Comparison of ENCODE assay signal across 8 mouse cellular contexts in the genomic region with DNA sequence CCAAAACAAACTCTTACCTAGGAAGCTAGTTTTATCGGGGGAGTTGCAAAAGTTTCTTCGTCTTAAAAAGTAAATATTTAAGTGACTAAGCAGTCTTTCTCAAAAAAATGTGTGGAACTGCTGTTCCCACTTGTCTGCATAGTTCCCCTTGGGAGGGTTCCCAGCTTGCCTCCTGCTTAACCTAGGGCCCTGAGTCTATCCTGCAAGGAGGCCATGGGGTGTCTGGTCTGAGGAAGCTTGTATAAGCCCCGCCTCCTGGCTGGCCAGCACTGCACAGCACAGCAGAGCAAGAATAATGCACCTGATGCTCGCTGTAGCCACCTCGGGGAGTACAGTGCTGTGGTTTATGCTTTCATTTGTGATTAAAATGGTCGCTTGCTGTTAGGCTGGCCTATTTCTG.
DNase-seq lines count a peak whose midpoint lies in the region; ATAC-seq and TF ChIP-seq lines count a peak whose summit lies in the region.

No protein-coding gene starts in this region.

- DNase-seq in neural tube, embryonic 11.5 days (ENCODE audit: low spot score), result no peak
- DNase-seq in neural tube, embryonic 10.5 days (ENCODE audit: extremely low spot score, low spot score), result no peak
- DNase-seq in limb, embryonic 14.5 days (ENCODE audit: low spot score), result no peak
- no peak for DNase-seq in layer of hippocampus, postnatal 14 days (ENCODE audit: low spot score in 2 of 2)
- no peak for DNase-seq in spleen, postnatal 4 days (ENCODE audit: low spot score in 2 of 2)
- DNase-seq in testis, postnatal 14 days (ENCODE audit: low spot score), result no peak

- H3K4me2 ChIP-seq in neural tube, embryonic 11.5 days (ENCODE audit: low read depth), result peak overlapping the region; percentile 34
- peak overlapping the region; percentile 43 for H3K4me2 ChIP-seq in heart, embryonic 15.5 days
- peak overlapping the region; percentile 92 for H3K4me2 ChIP-seq in limb, embryonic 14.5 days (replicated peaks; ENCODE audit: low read depth, low read length, severe bottlenecking)
- H3K4me2 ChIP-seq in stomach, embryonic 15.5 days, result peak overlapping the region; percentile 89

- 28% methylated on average over 6 of the region's 6 CpGs for WGBS in neural tube, embryonic 11.5 days
- WGBS in heart, embryonic 15.5 days, result 30% methylated on average over 6 of the region's 6 CpGs
- WGBS in limb, embryonic 14.5 days, result 35% methylated on average over 6 of the region's 6 CpGs
- 23% methylated on average over 6 of the region's 6 CpGs for WGBS in stomach, embryonic 15.5 days

- H3K4me3 ChIP-seq in neural tube, embryonic 11.5 days (ENCODE audit: low read depth, low read length), result no peak overlapping the region
- H3K4me3 ChIP-seq in heart, embryonic 15.5 days, result no peak overlapping the region
- H3K4me3 ChIP-seq in limb, embryonic 14.5 days (replicated peaks; ENCODE audit: low read length), result peak overlapping the region; percentile 80
- peak overlapping the region; percentile 4 for H3K4me3 ChIP-seq in stomach, embryonic 15.5 days (replicated peaks)

- H3K9me3 ChIP-seq in neural tube, embryonic 11.5 days (ENCODE audit: control insufficient read depth, low read length), result no peaks in the 10 kb centered on the region
- no peaks in the 10 kb centered on the region for H3K9me3 ChIP-seq in heart, embryonic 15.5 days (replicated peaks)
- H3K9me3 ChIP-seq in limb, embryonic 14.5 days (ENCODE audit: control insufficient read depth, low read length), result no peaks in the 10 kb centered on the region
- no peaks in the 10 kb centered on the region for H3K9me3 ChIP-seq in stomach, embryonic 15.5 days

- no peak for TF ChIP-seq POLR2A in limb, embryonic 14.5 days (IDR thresholded peaks at IDR 0.05; ENCODE audit: borderline replicate concordance, extremely low read depth, insufficient read depth, insufficient read length)

- no peak overlapping the region for H3K9ac ChIP-seq in neural tube, embryonic 11.5 days (ENCODE audit: low read length)
- no peak overlapping the region for H3K9ac ChIP-seq in heart, embryonic 15.5 days
- peak overlapping the region; percentile 94 for H3K9ac ChIP-seq in limb, embryonic 14.5 days (ENCODE audit: low read depth, low read length, severe bottlenecking)
- H3K9ac ChIP-seq in stomach, embryonic 15.5 days, result no peak overlapping the region

- H3K27ac ChIP-seq in neural tube, embryonic 11.5 days (ENCODE audit: low read depth, low read length), result no peak overlapping the region
- no peak overlapping the region for H3K27ac ChIP-seq in heart, embryonic 15.5 days
- peak overlapping the region; percentile 15; the same call in 1 of the 2 replicates for H3K27ac ChIP-seq in limb, embryonic 14.5 days (replicated peaks; ENCODE audit: low read depth, low read length)
- peak overlapping the region; percentile 61; the same call in 1 of the 2 replicates for H3K27ac ChIP-seq in stomach, embryonic 15.5 days

- no peak for ATAC-seq in neural tube, embryonic 11.5 days (ENCODE audit: insufficient read depth, low FRiP score, low TSS enrichment)
- no peak for ATAC-seq in heart, embryonic 15.5 days (replicated peaks; ENCODE audit: insufficient number of reproducible peaks, insufficient read depth, low FRiP score, low read depth)
- ATAC-seq in limb, embryonic 14.5 days (ENCODE audit: low FRiP score, low read depth), result no peak
- 0 out of 2 replicates have a peak, but pooled peaks have one; percentile 29 for ATAC-seq in stomach, embryonic 15.5 days (ENCODE audit: insufficient read depth, low FRiP score, low read depth)

- H3K4me1 ChIP-seq in neural tube, embryonic 11.5 days (ENCODE audit: control insufficient read depth, insufficient read depth, low read length), result peaks cover 65% of the 10 kb centered on the region
- peaks cover 69% of the 10 kb centered on the region for H3K4me1 ChIP-seq in heart, embryonic 15.5 days (replicated peaks)
- peaks cover 75% of the 10 kb centered on the region for H3K4me1 ChIP-seq in limb, embryonic 14.5 days (ENCODE audit: control insufficient read depth, insufficient read depth, low read length)
- peaks cover 60% of the 10 kb centered on the region for H3K4me1 ChIP-seq in stomach, embryonic 15.5 days

- H3K36me3 ChIP-seq in neural tube, embryonic 11.5 days (ENCODE audit: control insufficient read depth, insufficient read depth, low read length), result no peaks in the 10 kb centered on the region
- no peaks in the 10 kb centered on the region for H3K36me3 ChIP-seq in heart, embryonic 15.5 days
- H3K36me3 ChIP-seq in limb, embryonic 14.5 days (ENCODE audit: control insufficient read depth, insufficient read depth, low read length), result no peaks in the 10 kb centered on the region
- H3K36me3 ChIP-seq in stomach, embryonic 15.5 days, result no peaks in the 10 kb centered on the region

- no peaks in the 10 kb centered on the region for H3K27me3 ChIP-seq in neural tube, embryonic 11.5 days (ENCODE audit: control insufficient read depth, insufficient read depth, low read length)
- H3K27me3 ChIP-seq in heart, embryonic 15.5 days, result no peaks in the 10 kb centered on the region
- no peaks in the 10 kb centered on the region for H3K27me3 ChIP-seq in limb, embryonic 14.5 days (ENCODE audit: control insufficient read depth, insufficient read depth, low read length)
- no peaks in the 10 kb centered on the region for H3K27me3 ChIP-seq in stomach, embryonic 15.5 days (replicated peaks)

Comparison
In these comparisons a context has a peak if more than half of its experiments do, and no peak if none do; other contexts are left out.
1. H3K27ac ChIP-seq: peak in limb, embryonic 14.5 days (single experiment) and stomach, embryonic 15.5 days (single experiment); none in neural tube, embryonic 11.5 days (single experiment) and heart, embryonic 15.5 days (single experiment).
2. H3K4me2 ChIP-seq: peak in every context shown above with its lines; median percentile 92 in limb, embryonic 14.5 days; 89 in stomach, embryonic 15.5 days; 43 in heart, embryonic 15.5 days; 34 in neural tube, embryonic 11.5 days.
3. H3K4me3 ChIP-seq: peak in limb, embryonic 14.5 days (single experiment) and stomach, embryonic 15.5 days (single experiment); none in neural tube, embryonic 11.5 days (single experiment) and heart, embryonic 15.5 days (single experiment).